Mouse (Mus musculus): ENCODE results near the gene Slc11a1. TPM values are rescaled to one million over a fixed set of nuclear protein-coding genes. Genes with fewer than 3 reads are reported as not detected.
"Not testable (repeated sequence)": the region's sequence is repeated elsewhere in the genome, so short reads cannot be mapped to it uniquely, and the experiment has no call there.

Slc11a1 gene
- 4.5 and 4.6 TPM in 2 replicates for polyA plus RNA-seq (2015; fragmentation: Nextera tagmentation; extraction: Ambion mirVana)

GRCm38 (mm10) chr1:74374980-74375379, at the start of gene Slc11a1:
TSS of gene Slc11a1 (plus strand) at chr1:74375195.
- no peak within 1 kb of the TSS for H3K4me2 ChIP-seq
- H3K4me1 ChIP-seq, result no peaks in the 10 kb centered on the region
- no peaks in the 10 kb centered on the region for H3K36me3 ChIP-seq
- H3K9me3 ChIP-seq, result no peaks in the 10 kb centered on the region
- no peaks in the 10 kb centered on the region for H3K27me3 ChIP-seq
- ATAC-seq (ENCODE audit: borderline replicate concordance, extremely low read depth, low FRiP score, low TSS enrichment), result 0 out of 2 replicates have a peak, but pooled peaks have one; percentile 24
- no peak within 1 kb of the TSS for H3K9ac ChIP-seq
- H3K4me3 ChIP-seq, result no peak within 1 kb of the TSS
- no peak within 1 kb of the TSS for H3K27ac ChIP-seq
- WGBS, result 58% methylated on average over 8 of the region's 8 CpGs

GRCm38 (mm10) chr1:74326916-74327315, 48.1 kb upstream of the Slc11a1 start:
- H3K9ac ChIP-seq; ATAC-seq (ENCODE audit: borderline replicate concordance, extremely low read depth, low FRiP score, low TSS enrichment); H3K27ac ChIP-seq; H3K4me3 ChIP-seq; H3K27me3 ChIP-seq; H3K4me2 ChIP-seq; H3K36me3 ChIP-seq; H3K9me3 ChIP-seq: not testable (repeated sequence)
- 73% methylated on average over 2 of the region's 2 CpGs for WGBS
- peaks cover 20% of the 10 kb centered on the region for H3K4me1 ChIP-seq

GRCm38 (mm10) chr1:74329899-74330431, 45.0 kb upstream of the Slc11a1 start:
- 62% methylated on average over 7 of the region's 7 CpGs for WGBS

GRCm38 (mm10) chr1:74331046-74331681, 43.8 kb upstream of the Slc11a1 start:
- 71% methylated on average over 4 of the region's 4 CpGs for WGBS
- no peaks in the 10 kb centered on the region for H3K27me3 ChIP-seq
- H3K27ac ChIP-seq, result peak overlapping the region; percentile 89
- no peak overlapping the region for H3K9ac ChIP-seq
- H3K4me3 ChIP-seq, result no peak overlapping the region
- no peaks in the 10 kb centered on the region for H3K9me3 ChIP-seq
- no peaks in the 10 kb centered on the region for H3K36me3 ChIP-seq
- peaks cover 38% of the 10 kb centered on the region for H3K4me1 ChIP-seq
- H3K4me2 ChIP-seq, result no peak overlapping the region
- no peak for ATAC-seq (ENCODE audit: borderline replicate concordance, extremely low read depth, low FRiP score, low TSS enrichment)

More at GRCm38 (mm10) chr1:74329899-74330431, 45.0 kb upstream of the Slc11a1 start:
- H3K4me1 ChIP-seq, result peaks cover 38% of the 10 kb centered on the region
- ATAC-seq (ENCODE audit: borderline replicate concordance, extremely low read depth, low FRiP score, low TSS enrichment), result no peak
- H3K9me3 ChIP-seq, result no peaks in the 10 kb centered on the region
- H3K4me3 ChIP-seq, result no peak overlapping the region
- no peak overlapping the region for H3K9ac ChIP-seq
- H3K4me2 ChIP-seq, result no peak overlapping the region
- no peaks in the 10 kb centered on the region for H3K36me3 ChIP-seq
- H3K27me3 ChIP-seq, result no peaks in the 10 kb centered on the region
- H3K27ac ChIP-seq, result 0 out of 2 replicates have a peak overlapping the region, but pooled peaks have one; percentile 38

- H3K4me3 ChIP-seq, result peak overlapping the region; percentile 53
- H3K27ac ChIP-seq, result peak overlapping the region; percentile 89
- peak overlapping the region; percentile 83 for H3K4me2 ChIP-seq
- no peaks in the 10 kb centered on the region for H3K36me3 ChIP-seq
- H3K9ac ChIP-seq, result peak overlapping the region; percentile 57
- no peaks in the 10 kb centered on the region for H3K9me3 ChIP-seq
- H3K4me1 ChIP-seq, result peaks cover 38% of the 10 kb centered on the region
- under 1% methylated on average over 36 of the region's 36 CpGs for WGBS
- ATAC-seq (ENCODE audit: borderline replicate concordance, extremely low read depth, low FRiP score, low TSS enrichment), result peak; percentile 96
- no peaks in the 10 kb centered on the region for H3K27me3 ChIP-seq
Measured at GRCm38 (mm10) chr1:74332241-74332763, 42.7 kb upstream of the Slc11a1 start.

- ATAC-seq (ENCODE audit: borderline replicate concordance, extremely low read depth, low FRiP score, low TSS enrichment), result no peak
- Histone ChIP-seq H3K4me3 (peak overlapping the region; percentile 53), H3K36me3 (no peaks in the 10 kb centered on the region), H3K9me3 (no peaks in the 10 kb centered on the region), H3K4me1 (peaks cover 38% of the 10 kb centered on the region), H3K27me3 (no peaks in the 10 kb centered on the region), H3K27ac (peak overlapping the region; percentile 89), H3K9ac (peak overlapping the region; percentile 57), H3K4me2 (peak overlapping the region; percentile 83)
- WGBS, result 2% methylated on average over 9 of the region's 9 CpGs
Measured at GRCm38 (mm10) chr1:74332930-74333329, 42.1 kb upstream of the Slc11a1 start.

- no peaks in the 10 kb centered on the region for H3K36me3 ChIP-seq
- no peak for ATAC-seq (ENCODE audit: borderline replicate concordance, extremely low read depth, low FRiP score, low TSS enrichment)
- H3K9me3 ChIP-seq, result no peaks in the 10 kb centered on the region
- H3K4me2 ChIP-seq, result no peak overlapping the region
- peaks cover 38% of the 10 kb centered on the region for H3K4me1 ChIP-seq
- H3K9ac ChIP-seq, result no peak overlapping the region
- no peak overlapping the region for H3K27ac ChIP-seq
- WGBS, result 81% methylated on average over 3 of the region's 3 CpGs
- H3K27me3 ChIP-seq, result no peaks in the 10 kb centered on the region
- no peak overlapping the region for H3K4me3 ChIP-seq
Measured at GRCm38 (mm10) chr1:74334607-74335006, 40.4 kb upstream of the Slc11a1 start.

- H3K9ac ChIP-seq, result no peak overlapping the region
- no peaks in the 10 kb centered on the region for H3K27me3 ChIP-seq
- WGBS, result 61% methylated on average over 4 of the region's 4 CpGs
- H3K4me3 ChIP-seq, result no peak overlapping the region
- no peak overlapping the region for H3K27ac ChIP-seq
- no peaks in the 10 kb centered on the region for H3K9me3 ChIP-seq
- H3K36me3 ChIP-seq, result no peaks in the 10 kb centered on the region
- ATAC-seq (ENCODE audit: borderline replicate concordance, extremely low read depth, low FRiP score, low TSS enrichment), result no peak
- peaks cover 34% of the 10 kb centered on the region for H3K4me1 ChIP-seq
- no peak overlapping the region for H3K4me2 ChIP-seq
Measured at GRCm38 (mm10) chr1:74335033-74335432, 40.0 kb upstream of the Slc11a1 start.

GRCm38 (mm10) chr1:74335436-74336170, 39.4 kb upstream of the Slc11a1 start:
- no peak for ATAC-seq (ENCODE audit: borderline replicate concordance, extremely low read depth, low FRiP score, low TSS enrichment)
- 75% methylated on average over 6 of the region's 6 CpGs for WGBS
- H3K27ac ChIP-seq, result no peak overlapping the region

GRCm38 (mm10) chr1:74337241-74337771, 37.7 kb upstream of the Slc11a1 start:
- Histone ChIP-seq H3K4me2 (no peak overlapping the region), H3K4me3 (no peak overlapping the region), H3K27me3 (no peaks in the 10 kb centered on the region), H3K4me1 (peaks cover 14% of the 10 kb centered on the region), H3K36me3 (no peaks in the 10 kb centered on the region), H3K9ac (no peak overlapping the region), H3K27ac (no peak overlapping the region), H3K9me3 (no peaks in the 10 kb centered on the region)
- ATAC-seq (ENCODE audit: borderline replicate concordance, extremely low read depth, low FRiP score, low TSS enrichment), result no peak
- 70% methylated on average over 3 of the region's 3 CpGs for WGBS

More at GRCm38 (mm10) chr1:74335436-74336170, 39.4 kb upstream of the Slc11a1 start:
- Histone ChIP-seq H3K4me2 (no peak overlapping the region), H3K4me1 (peaks cover 31% of the 10 kb centered on the region), H3K9ac (no peak overlapping the region), H3K27me3 (no peaks in the 10 kb centered on the region), H3K9me3 (no peaks in the 10 kb centered on the region), H3K36me3 (no peaks in the 10 kb centered on the region), H3K4me3 (no peak overlapping the region)

GRCm38 (mm10) chr1:74338013-74338412, 37.0 kb upstream of the Slc11a1 start:
- ATAC-seq (ENCODE audit: borderline replicate concordance, extremely low read depth, low FRiP score, low TSS enrichment), result no peak
- no peaks in the 10 kb centered on the region for H3K9me3 ChIP-seq
- no peaks in the 10 kb centered on the region for H3K27me3 ChIP-seq
- no peak overlapping the region for H3K27ac ChIP-seq
- H3K36me3 ChIP-seq, result no peaks in the 10 kb centered on the region
- no peak overlapping the region for H3K4me2 ChIP-seq
- H3K4me3 ChIP-seq, result no peak overlapping the region
- H3K4me1 ChIP-seq, result peaks cover 11% of the 10 kb centered on the region
- 79% methylated on average over 5 of the region's 5 CpGs for WGBS
- no peak overlapping the region for H3K9ac ChIP-seq

Measured in lung, embryonic 15.5 days (tissue).